9 mouse cellular contexts compared by ENCODE assay signal in the genomic region with DNA sequence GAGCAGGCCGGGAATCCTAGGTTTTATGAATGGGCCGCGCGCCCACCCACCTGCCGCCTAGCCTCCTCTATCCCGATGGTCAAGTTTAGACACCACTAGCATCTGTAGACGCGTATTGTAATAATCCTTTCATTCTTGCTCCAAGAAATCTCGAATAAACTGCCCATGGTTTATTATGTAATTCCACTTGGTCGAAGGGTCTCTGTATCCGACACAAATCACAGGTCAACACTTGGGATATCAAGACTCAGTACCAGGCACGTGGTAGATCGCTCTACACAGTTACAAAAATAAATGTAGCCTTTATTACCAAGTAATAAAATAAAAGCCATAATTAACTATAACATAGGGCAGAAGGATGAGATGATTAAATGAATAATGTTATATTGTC. TPM values are rescaled to one million over a fixed set of nuclear protein-coding genes. Genes with fewer than 3 reads are reported as not detected.
DNase-seq lines count a peak whose midpoint lies in the region; ATAC-seq and TF ChIP-seq lines count a peak whose summit lies in the region.
"Had no signal": no experiment of that assay in that cellular context is flagged by ENCODE, and none has a peak within 500 bp of the region (broad histone marks: within the 10 kb centered on the region; RNA-seq: fewer than 3 reads in every experiment).

No protein-coding gene starts in this region.

- in situ Hi-C loops in CH12.LX (cut with MboI; ENCODE audit: low pct_ligation_motif_present, low pct_unique_long_range_greater_than_20kb, low sequenced_read_pairs), result no loop called here

- TF ChIP-seq EP300 in CH12.LX (IDR thresholded peaks at IDR 0.05; ENCODE audit: low read length), result no peak

- no peak for TF ChIP-seq CTCF in CH12.LX (conservative IDR thresholded peaks at IDR 0.05 in 1 of 2, IDR thresholded peaks at IDR 0.05 in 1 of 2; ENCODE audit: low read depth in 2 of 2, low read length in 2 of 2)

- DNase-seq in heart, postnatal 4 days, result no peak
- DNase-seq in CH12.LX (ENCODE audit: extremely low read depth), result no peak
- DNase-seq in liver, embryonic 13.5 days, result no peak
- no peak for DNase-seq in embryo, embryonic 10 days (ENCODE audit: low spot score)
- DNase-seq in cerebellum, postnatal 10 days, result no peak
- no peak for DNase-seq in cerebellum, adult 18-20 months

- H3K4me3 ChIP-seq in heart, embryonic 11.5 days (ENCODE audit: low read depth, low read length), result peak overlapping the region; percentile 74
- peak overlapping the region; percentile 24 to 73 (median 58) for H3K4me3 ChIP-seq in CH12.LX (replicated peaks in 1 of 3; ENCODE audit: low read depth in 2 of 3, low read length in 2 of 3, poor library complexity in 1 of 3)
- H3K4me3 ChIP-seq in forebrain, embryonic 13.5 days, result peak overlapping the region; percentile 77
- peak overlapping the region; percentile 90 for H3K4me3 ChIP-seq in liver, embryonic 13.5 days (replicated peaks)

- H3K36me3 ChIP-seq in heart, embryonic 11.5 days (ENCODE audit: control insufficient read depth, insufficient read depth, low read length), result peaks cover 9% of the 10 kb centered on the region
- peaks cover 27 to 52% of the 10 kb centered on the region in 2 experiments for H3K36me3 ChIP-seq in CH12.LX (replicated peaks in 1 of 2; ENCODE audit: control insufficient read depth in 1 of 2, insufficient read depth in 1 of 2, low read length in 1 of 2)
- H3K36me3 ChIP-seq in forebrain, embryonic 13.5 days (ENCODE audit: poor library complexity, severe bottlenecking), result peaks cover 42% of the 10 kb centered on the region
- peaks cover 40% of the 10 kb centered on the region for H3K36me3 ChIP-seq in liver, embryonic 13.5 days

- H3K79me2 ChIP-seq in CH12.LX (replicated peaks; ENCODE audit: control insufficient read depth, extremely low read depth, insufficient read depth, poor library complexity, severe bottlenecking), result peaks cover 19% of the 10 kb centered on the region

- no peaks in the 10 kb centered on the region for H3K27me3 ChIP-seq in heart, embryonic 11.5 days (ENCODE audit: control insufficient read depth, insufficient read depth, low read length)
- no peaks in the 10 kb centered on the region for H3K27me3 ChIP-seq in CH12.LX (replicated peaks)
- H3K27me3 ChIP-seq in forebrain, embryonic 13.5 days, result no peaks in the 10 kb centered on the region
- H3K27me3 ChIP-seq in liver, embryonic 13.5 days, result no peaks in the 10 kb centered on the region

- H3K9me3 ChIP-seq in heart, embryonic 11.5 days (replicated peaks; ENCODE audit: control insufficient read depth, low read length), result no peaks in the 10 kb centered on the region
- H3K9me3 ChIP-seq in CH12.LX (replicated peaks; ENCODE audit: low read length), result no peaks in the 10 kb centered on the region
- H3K9me3 ChIP-seq in forebrain, embryonic 13.5 days (replicated peaks), result no peaks in the 10 kb centered on the region
- no peaks in the 10 kb centered on the region for H3K9me3 ChIP-seq in liver, embryonic 13.5 days (replicated peaks)

- peak; percentile 15; the same call in 1 of the 2 replicates for TF ChIP-seq POLR2A in CH12.LX (IDR thresholded peaks at IDR 0.05; ENCODE audit: low read depth, low read length)

- peak overlapping the region; percentile 55 for H3K4me2 ChIP-seq in heart, embryonic 11.5 days
- peak overlapping the region; percentile 58 for H3K4me2 ChIP-seq in CH12.LX (ENCODE audit: insufficient read depth, low read depth, poor library complexity, severe bottlenecking)
- H3K4me2 ChIP-seq in forebrain, embryonic 13.5 days, result peak overlapping the region; percentile 57
- H3K4me2 ChIP-seq in liver, embryonic 13.5 days, result peak overlapping the region; percentile 61

- no peak overlapping the region for H3K9ac ChIP-seq in heart, embryonic 11.5 days (ENCODE audit: low read depth, low read length)
- H3K9ac ChIP-seq in CH12.LX (ENCODE audit: insufficient read depth, low read depth), result no peak overlapping the region; the same call in 1 of the 2 replicates
- H3K9ac ChIP-seq in forebrain, embryonic 13.5 days, result no peak overlapping the region; the same call in 1 of the 2 replicates
- peak overlapping the region; percentile 83; the same call in 1 of the 2 replicates for H3K9ac ChIP-seq in liver, embryonic 13.5 days

- WGBS in heart, embryonic 11.5 days (ENCODE audit: insufficient replicate concordance), result 10% methylated on average over 13 of the region's 13 CpGs
- 13% methylated on average over 13 of the region's 13 CpGs for WGBS in forebrain, embryonic 13.5 days
- WGBS in liver, embryonic 13.5 days (ENCODE audit: insufficient replicate concordance), result 8% methylated on average over 13 of the region's 13 CpGs

- no peak for TF ChIP-seq RAD21 in CH12.LX (IDR thresholded peaks at IDR 0.05; ENCODE audit: low read depth, low read length)

- no peak overlapping the region for H3K27ac ChIP-seq in heart, embryonic 11.5 days (ENCODE audit: low read depth, low read length)
- H3K27ac ChIP-seq in CH12.LX (ENCODE audit: insufficient read depth, low read depth), result no peak overlapping the region
- no peak overlapping the region; the same call in 1 of the 2 replicates for H3K27ac ChIP-seq in forebrain, embryonic 13.5 days
- H3K27ac ChIP-seq in liver, embryonic 13.5 days, result peak overlapping the region; percentile 85

- peaks cover 15% of the 10 kb centered on the region for H3K4me1 ChIP-seq in heart, embryonic 11.5 days (ENCODE audit: control insufficient read depth, insufficient read depth, low read length)
- H3K4me1 ChIP-seq in CH12.LX (ENCODE audit: control insufficient read depth in 1 of 2, insufficient read depth in 2 of 2), result peaks cover 6 to 27% of the 10 kb centered on the region in 2 experiments
- H3K4me1 ChIP-seq in forebrain, embryonic 13.5 days, result peaks cover 25% of the 10 kb centered on the region
- peaks cover 49% of the 10 kb centered on the region for H3K4me1 ChIP-seq in liver, embryonic 13.5 days (replicated peaks)

- ATAC-seq in heart, embryonic 11.5 days (replicated peaks; ENCODE audit: insufficient number of reproducible peaks, low FRiP score, low TSS enrichment), result no peak
- ATAC-seq in forebrain, embryonic 13.5 days, result no peak
- no peak for ATAC-seq in liver, embryonic 13.5 days (ENCODE audit: low read depth)

- dilution Hi-C loops in CH12.LX (cut with MboI; ENCODE audit: extremely low pct_ligation_motif_present, extremely low pct_unique_long_range_greater_than_20kb, low sequenced_read_pairs), result no loop called here

TF ChIP-seq in CH12.LX, 34 proteins besides CTCF, POLR2A, EP300 and RAD21:
- TF ChIP-seq USF1 (IDR thresholded peaks at IDR 0.05; ENCODE audit: low read depth, low read length) (no peak), KAT2A (IDR thresholded peaks at IDR 0.05; ENCODE audit: insufficient replicate concordance, low read length) (no peak), USF2 (conservative IDR thresholded peaks at IDR 0.05; ENCODE audit: low read depth, low read length) (no peak), MAZ (IDR thresholded peaks at IDR 0.05; ENCODE audit: low read depth, low read length) (no peak)
TF ChIP-seq in CH12.LX: peak in this region for 0.

RNA-seq across cellular contexts. Expression of a gene that starts 0.8 kb away (rescaled TPM):
- 0.70 and 1.2 TPM in 2 replicates for polyA plus RNA-seq in heart, embryonic 11.5 days (2014; fragmentation: Nextera tagmentation; extraction: Ambion mirVana)
- 10 to 100 TPM; 19.8 to 21.5 TPM for total RNA-seq in heart, postnatal 4 days (2021)
- total RNA-seq in CH12.LX (2012; rRNA removed) (28.7 and 30.8 TPM in 2 replicates), CH12.LX (2014; rRNA removed) (20.3 and 23.3 TPM in 2 replicates)
- 35.4 and 44.0 TPM in 2 replicates for polyA plus RNA-seq in CH12.LX (2012; ENCODE audit: insufficient read length, low read depth)
- 3.5 and 4.2 TPM in 2 replicates for polyA plus RNA-seq in forebrain, embryonic 13.5 days (2015; fragmentation: Nextera tagmentation; extraction: Ambion mirVana)
- 0.88 TPM in 2 replicates for polyA plus RNA-seq in liver, embryonic 13.5 days (2015; fragmentation: Nextera tagmentation; extraction: Ambion mirVana)

RNA-seq across cellular contexts. Expression of a gene that starts 21.0 kb away (rescaled TPM):
- 9.2 and 9.9 TPM in 2 replicates for polyA plus RNA-seq in heart, embryonic 11.5 days (2014; fragmentation: Nextera tagmentation; extraction: Ambion mirVana)
- total RNA-seq in heart, postnatal 4 days (2021), result 10 to 100 TPM; 10.8 to 11.7 TPM
- total RNA-seq in CH12.LX (2012; rRNA removed) (16.7 and 17.3 TPM in 2 replicates), CH12.LX (2014; rRNA removed) (19.3 and 19.6 TPM in 2 replicates)
- 21.5 and 21.7 TPM in 2 replicates for polyA plus RNA-seq in CH12.LX (2012; ENCODE audit: insufficient read length, low read depth)
- polyA plus RNA-seq in forebrain, embryonic 13.5 days (2015; fragmentation: Nextera tagmentation; extraction: Ambion mirVana), result 18.0 and 20.1 TPM in 2 replicates
- polyA plus RNA-seq in liver, embryonic 13.5 days (2015; fragmentation: Nextera tagmentation; extraction: Ambion mirVana), result 7.0 and 7.7 TPM in 2 replicates

RNA-seq across cellular contexts. Expression of a gene that starts 30.4 kb away (rescaled TPM):
- polyA plus RNA-seq in heart, embryonic 11.5 days (2014; fragmentation: Nextera tagmentation; extraction: Ambion mirVana), result 0.38 TPM in 1 of 2 replicates, not detected in the other
- under 1 TPM in 1 of 2 experiments, not detected in 1; 0.45 TPM for total RNA-seq in heart, postnatal 4 days (2021)
- total RNA-seq in CH12.LX (2012; rRNA removed), result 0.47 and 0.50 TPM in 2 replicates
- total RNA-seq in CH12.LX (2014; rRNA removed), result not detected in 2 replicates
- polyA plus RNA-seq in CH12.LX (2012; ENCODE audit: insufficient read length, low read depth), result 0.41 TPM in 1 of 2 replicates, not detected in the other
- 0.62 and 0.76 TPM in 2 replicates for polyA plus RNA-seq in forebrain, embryonic 13.5 days (2015; fragmentation: Nextera tagmentation; extraction: Ambion mirVana)
- polyA plus RNA-seq in liver, embryonic 13.5 days (2015; fragmentation: Nextera tagmentation; extraction: Ambion mirVana), result 0.19 and 0.22 TPM in 2 replicates
- polyA plus RNA-seq: large intestine, adult 2 months had no signal

RNA-seq across cellular contexts. Expression of a gene that starts 36.9 kb away (rescaled TPM):
- 461 and 517 TPM in 2 replicates for polyA plus RNA-seq in heart, embryonic 11.5 days (2014; fragmentation: Nextera tagmentation; extraction: Ambion mirVana)
- total RNA-seq in heart, postnatal 4 days (2021), result 100 to 1,000 TPM; 738 to 764 TPM
- total RNA-seq in CH12.LX (2012; rRNA removed), result 2,073 and 2,338 TPM in 2 replicates
- total RNA-seq in CH12.LX (2014; rRNA removed), result 1,878 and 2,226 TPM in 2 replicates
- polyA plus RNA-seq in CH12.LX (2012; ENCODE audit: insufficient read length, low read depth), result 1,387 and 2,564 TPM in 2 replicates
- polyA plus RNA-seq in forebrain, embryonic 13.5 days (2015; fragmentation: Nextera tagmentation; extraction: Ambion mirVana), result 386 and 461 TPM in 2 replicates
- polyA plus RNA-seq in liver, embryonic 13.5 days (2015; fragmentation: Nextera tagmentation; extraction: Ambion mirVana), result 436 and 468 TPM in 2 replicates

RNA-seq across cellular contexts. Expression of a gene that starts 42.1 kb away (rescaled TPM):
- 416 and 447 TPM in 2 replicates for polyA plus RNA-seq in heart, embryonic 11.5 days (2014; fragmentation: Nextera tagmentation; extraction: Ambion mirVana)
- 100 to 1,000 TPM; 186 to 196 TPM for total RNA-seq in heart, postnatal 4 days (2021)
- total RNA-seq in CH12.LX (2012; rRNA removed), result 863 and 969 TPM in 2 replicates
- total RNA-seq in CH12.LX (2014; rRNA removed), result 1,070 and 1,251 TPM in 2 replicates
- 560 and 594 TPM in 2 replicates for polyA plus RNA-seq in CH12.LX (2012; ENCODE audit: insufficient read length, low read depth)
- 559 and 571 TPM in 2 replicates for polyA plus RNA-seq in forebrain, embryonic 13.5 days (2015; fragmentation: Nextera tagmentation; extraction: Ambion mirVana)
- 335 and 374 TPM in 2 replicates for polyA plus RNA-seq in liver, embryonic 13.5 days (2015; fragmentation: Nextera tagmentation; extraction: Ambion mirVana)
